Mouse (Mus musculus): Measurements from ENCODE around the gene Rwdd1.
"Not testable (repeated sequence)": the region's sequence is repeated elsewhere in the genome, so short reads cannot be mapped to it uniquely, and the experiment has no call there.

The Rwdd1 gene

DNA sequence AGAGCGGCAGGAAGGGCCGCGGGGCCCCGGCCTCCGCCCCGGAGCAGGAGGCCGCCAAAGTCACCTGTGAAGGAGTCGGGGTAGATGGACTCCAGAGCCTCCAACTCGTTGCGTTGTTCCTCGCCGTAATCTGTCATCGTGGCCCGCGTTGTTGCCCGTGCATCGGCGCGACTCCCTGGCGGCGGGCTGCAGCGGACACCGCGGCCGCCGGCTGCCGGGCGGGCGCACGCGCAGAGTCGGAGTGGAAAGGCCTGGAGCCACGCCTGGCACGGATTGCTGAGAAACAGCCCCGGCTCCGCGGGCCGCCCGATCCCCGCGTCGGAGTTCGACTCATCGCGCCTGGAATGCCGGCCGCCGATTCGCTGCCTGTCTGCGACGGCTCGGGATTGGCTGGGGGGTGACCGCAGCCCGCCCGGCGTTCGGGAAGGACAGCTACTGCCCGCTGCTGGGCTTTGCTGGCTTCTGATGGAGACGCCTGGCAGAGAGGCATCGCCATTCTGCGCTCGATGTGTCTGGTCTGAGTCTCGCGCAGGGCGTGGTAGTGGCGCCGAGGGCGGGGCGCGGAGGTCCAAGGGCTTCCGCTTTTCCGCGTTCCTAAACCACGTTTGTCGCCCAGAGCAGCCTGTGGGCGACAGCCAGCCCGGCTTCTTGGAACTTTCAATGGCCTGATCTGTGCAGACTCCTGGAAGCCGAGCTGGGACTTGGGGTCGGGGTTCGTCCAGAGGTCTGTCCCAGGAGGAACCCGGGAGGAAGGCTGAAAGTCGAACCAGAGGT, at the start of gene Rwdd1:
Gene Rwdd1, minus strand, starts transcription at position 323 of the 774 bp plus-strand sequence.
- in situ Hi-C loops (cut with MseI, MboI) = no loop called here

- in situ Hi-C loops (cut with MseI, MboI) = no loop called here
Measured at GRCm38 (mm10) chr10:34066591-34066990, 47.2 kb upstream of the Rwdd1 start.

- in situ Hi-C loops (cut with MseI, MboI) = no loop called here
Measured at GRCm38 (mm10) chr10:34053987-34054386, 34.6 kb upstream of the Rwdd1 start.

DNA sequence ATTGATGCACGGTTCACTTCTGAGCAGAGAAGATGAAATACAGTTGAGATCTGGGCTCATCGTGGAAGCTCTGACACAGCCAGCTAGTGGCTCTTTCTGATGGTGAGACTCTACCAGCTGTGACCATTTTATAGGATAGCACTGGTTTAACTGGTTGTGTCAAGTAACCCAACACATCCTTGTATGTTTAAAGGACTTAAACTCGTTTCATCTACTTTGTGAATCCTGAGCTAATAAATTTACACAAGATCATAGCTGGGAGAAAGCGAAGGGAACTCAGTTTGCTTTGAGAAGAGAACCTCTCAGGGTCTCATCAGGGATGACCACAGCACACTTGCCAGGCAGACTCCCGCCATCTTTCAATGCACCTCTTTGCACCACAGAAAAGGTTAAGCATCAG, 24.8 kb upstream of the Rwdd1 start, which contains the start of gene Calhm4:
Gene Calhm4, minus strand, starts transcription at position 101 of the 400 bp plus-strand sequence.
- in situ Hi-C loops (cut with MseI, MboI) = loop anchor here in 1 of 2 experiments (25.0 kb wide), 1 partner anchor 193 kb away; no protein-coding TSS in a partner anchor

DNA sequence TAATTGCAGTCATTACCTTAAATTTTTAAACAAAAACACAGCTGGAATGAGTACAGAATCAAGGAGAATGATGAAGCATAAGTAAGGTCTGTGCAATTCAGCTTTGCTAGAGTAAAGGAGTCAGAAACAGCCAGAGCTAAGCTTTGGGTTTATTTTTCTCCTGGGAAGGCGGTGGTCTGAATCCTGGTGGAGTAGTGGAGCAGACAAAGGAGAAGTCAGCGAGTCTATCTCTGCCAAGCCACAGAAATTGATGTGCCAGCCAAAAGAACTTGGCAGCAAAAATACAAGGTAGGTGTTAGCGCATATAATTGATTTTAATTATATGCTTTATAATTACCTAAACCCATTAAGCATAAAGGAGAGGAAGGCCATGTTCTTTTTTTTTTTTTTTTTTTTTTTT, 18.0 kb upstream of the Rwdd1 start, which contains the start of gene Trappc3l:
Gene Trappc3l, plus strand, starts transcription at position 197 of the 400 bp plus-strand sequence.
- in situ Hi-C loops (cut with MseI, MboI) = loop anchor here in 1 of 2 experiments (10.0 to 25.0 kb wide), 2 partner anchors 57 to 200 kb away; partner anchors contain the start of gene Calhm5

DNA sequence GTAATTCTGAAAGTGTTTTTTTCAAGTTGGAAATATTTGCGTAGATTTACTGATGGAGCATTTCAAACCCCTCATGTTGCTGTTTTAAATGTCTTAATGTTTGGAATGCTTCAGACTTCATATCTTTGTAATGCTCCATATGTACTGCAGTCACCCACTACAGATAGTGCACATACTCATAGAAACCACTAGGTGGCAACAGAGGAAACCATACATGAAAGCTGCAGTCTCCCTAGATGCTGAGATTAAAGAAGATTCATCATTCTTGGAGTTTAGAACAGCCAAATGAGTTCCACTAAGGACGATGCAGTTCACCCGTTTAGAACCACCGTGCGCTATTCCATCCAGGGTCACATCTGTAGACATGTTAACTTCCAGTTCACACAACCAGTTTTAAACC, 17.2 kb upstream of the Rwdd1 start:
- in situ Hi-C loops (cut with MseI, MboI) = loop anchor here in 1 of 2 experiments (10.0 to 25.0 kb wide), 2 partner anchors 58 to 201 kb away; partner anchors contain the start of gene Calhm5

- in situ Hi-C loops (cut with MseI, MboI) = loop anchor here in 1 of 2 experiments (10.0 to 25.0 kb wide), 2 partner anchors 61 to 204 kb away; partner anchors contain the start of gene Calhm5
Measured at GRCm38 (mm10) chr10:34033630-34034305, 14.3 kb upstream of the Rwdd1 start.

DNA sequence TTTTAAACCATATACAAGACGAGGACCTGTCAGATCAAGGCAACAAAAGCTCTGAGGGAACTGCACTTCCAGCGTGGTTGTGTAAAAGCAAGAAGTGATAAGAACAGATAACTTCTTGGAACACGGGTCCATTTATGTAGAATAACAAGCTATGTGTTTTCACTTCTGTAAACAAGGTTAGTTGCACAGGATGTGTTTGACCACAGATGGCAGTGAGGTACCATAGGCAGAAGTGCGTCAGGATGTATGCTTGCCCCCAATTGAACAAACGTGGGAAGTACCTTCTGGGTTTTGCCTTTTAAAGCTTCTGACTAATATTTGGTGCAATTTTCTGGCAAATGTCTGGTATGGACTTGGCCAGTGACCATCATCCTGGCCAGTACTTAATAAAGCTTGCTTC, 10.9 kb upstream of the Rwdd1 start:
- in situ Hi-C loops (cut with MseI, MboI) = loop anchor here in 1 of 2 experiments (10.0 to 25.0 kb wide), 2 partner anchors 64 to 207 kb away; partner anchors contain the start of gene Calhm5

DNA sequence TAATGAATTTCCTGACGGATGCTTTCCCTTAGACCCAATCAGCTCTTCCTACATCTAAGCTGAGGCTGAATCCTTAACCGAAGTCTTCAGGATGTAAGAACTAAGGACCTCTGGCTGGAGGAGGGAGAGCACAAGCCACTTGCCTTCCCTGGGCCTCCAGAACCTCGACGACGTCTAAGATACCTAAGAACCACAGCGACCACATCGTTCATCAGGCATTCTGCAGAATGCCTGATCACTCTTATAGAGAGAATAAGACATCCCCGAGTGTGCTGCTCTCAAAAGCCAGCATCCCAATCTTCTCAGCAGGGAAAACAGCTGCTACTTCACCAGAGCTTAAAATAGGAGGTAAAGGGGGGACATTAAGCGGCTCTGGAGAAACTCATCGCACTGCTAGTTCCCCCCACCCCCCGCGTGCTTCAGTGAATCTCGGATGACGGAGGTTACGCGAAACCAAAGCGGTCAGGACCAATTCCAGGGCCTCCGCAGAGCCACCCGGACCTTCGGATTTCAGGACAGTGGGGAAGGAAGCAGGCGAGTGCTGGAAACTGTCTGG, 600 bp downstream of the Rwdd1 start:
- in situ Hi-C loops (cut with MseI, MboI) = no loop called here

GRCm38 (mm10) chr10:34013241-34013640, 6.2 kb downstream of the Rwdd1 start:
- in situ Hi-C loops (cut with MseI, MboI) = no loop called here

- in situ Hi-C loops (cut with MseI, MboI) = no loop called here
Measured at GRCm38 (mm10) chr10:34012581-34012980, 6.8 kb downstream of the Rwdd1 start.

DNA sequence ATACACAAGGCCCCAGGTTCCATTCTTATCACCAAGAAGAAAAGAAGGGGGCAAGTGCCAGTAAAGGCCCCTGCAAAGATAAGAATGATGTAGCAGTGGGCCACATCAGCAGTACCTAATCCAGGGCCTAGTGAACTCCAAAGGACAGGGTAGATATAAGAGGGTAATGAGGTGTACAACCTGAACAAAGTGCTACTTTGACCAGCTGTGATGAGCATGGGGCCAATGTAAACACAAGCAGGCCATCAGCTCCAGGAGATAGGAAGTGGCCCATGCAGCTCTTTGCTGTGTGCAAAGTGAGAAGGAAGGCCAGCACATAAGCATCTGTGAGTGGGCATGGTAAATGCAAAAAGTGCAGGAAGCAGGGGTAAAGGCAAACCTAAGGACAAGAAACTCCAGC, 21.0 kb downstream of the Rwdd1 start:
- in situ Hi-C loops (cut with MseI, MboI) = no loop called here

GRCm38 (mm10) chr10:33996686-33997085, 22.7 kb downstream of the Rwdd1 start:
- in situ Hi-C loops (cut with MseI, MboI) = not testable (repeated sequence)

GRCm38 (mm10) chr10:33986771-33987170, 32.7 kb downstream of the Rwdd1 start:
- in situ Hi-C loops (cut with MseI, MboI) = no loop called here

- in situ Hi-C loops (cut with MseI, MboI) = no loop called here
Measured at GRCm38 (mm10) chr10:33974781-33975494, 44.5 kb downstream of the Rwdd1 start.

GRCm38 (mm10) chr10:33952509-33952908, 66.9 kb downstream of the Rwdd1 start:
- in situ Hi-C loops (cut with MseI, MboI) = no loop called here

GRCm38 (mm10) chr10:33950803-33951583, 68.4 kb downstream of the Rwdd1 start, which contains the start of gene Zup1:
Gene Zup1 (minus strand): TSS chr10:33951269.
- in situ Hi-C loops (cut with MseI, MboI) = no loop called here
